Mouse (Mus musculus) lung, postnatal 4 days (tissue): ENCODE data around the gene Abcf1.
"Not testable (repeated sequence)": the region's sequence is repeated elsewhere in the genome, so short reads cannot be mapped to it uniquely, and the experiment has no call there.

ENCODE experiments used
- DNase-seq, 2 experiments: peaks; one replicate each; pipeline ENCODE4 v3.0.0; 2021

Gene Abcf1

DNA sequence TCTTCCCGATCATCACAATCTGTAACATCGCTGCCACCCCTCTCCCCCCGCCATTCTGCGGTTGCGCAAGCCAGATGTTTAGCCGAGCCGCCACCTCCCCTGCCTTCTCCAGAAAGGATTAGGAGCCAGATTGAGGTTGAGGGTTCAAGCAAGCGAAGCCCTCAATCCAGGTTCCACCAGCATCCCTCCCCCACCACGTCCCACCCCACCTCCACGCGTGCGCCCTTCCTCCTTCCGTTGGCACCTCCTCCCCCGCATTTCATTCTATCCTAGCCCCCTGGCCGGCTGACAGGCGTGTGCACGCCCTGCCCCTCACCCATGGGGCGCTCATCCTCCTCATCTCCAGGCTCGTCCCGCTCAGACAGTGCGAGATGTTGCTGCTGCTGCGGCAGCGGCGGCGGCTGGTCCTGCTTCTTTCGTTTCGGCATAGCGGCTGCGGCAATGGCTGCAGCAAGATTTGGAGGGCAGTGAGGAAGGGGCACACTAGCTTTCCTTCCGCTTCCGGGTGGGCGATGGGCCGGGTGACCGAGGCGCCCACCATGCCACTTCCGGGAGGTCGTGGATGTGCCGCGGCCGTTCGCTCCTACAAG lies 9.3 kb upstream of the Abcf1 start:
- DNase-seq = peak in 1 of 2 experiments; percentile 92

DNA sequence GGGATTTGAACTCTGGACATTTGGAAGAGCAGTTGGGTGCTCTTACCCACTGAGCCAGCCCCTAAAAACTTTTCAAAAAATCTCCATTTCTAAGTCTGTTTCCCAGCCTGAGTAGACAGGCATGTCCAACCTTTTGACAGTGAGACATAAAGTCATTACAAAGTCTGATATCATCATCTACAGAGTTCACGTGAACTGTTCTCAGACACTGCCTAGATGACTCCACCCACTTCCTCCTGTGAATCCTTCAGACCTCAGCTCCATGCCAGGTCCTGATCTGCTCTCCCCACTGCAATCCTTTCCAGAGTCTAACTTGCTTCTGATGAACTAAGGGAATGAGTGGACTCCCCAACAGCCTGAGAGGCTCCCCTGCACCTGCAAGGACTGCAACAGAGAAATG lies 2.6 kb upstream of the Abcf1 start:
- peak in 1 of 2 experiments; percentile 5 for DNase-seq

- no peak for DNase-seq
These were observed 1.9 kb downstream of the Abcf1 start for GRCm38 (mm10) chr17:35967621-35968020.

DNA sequence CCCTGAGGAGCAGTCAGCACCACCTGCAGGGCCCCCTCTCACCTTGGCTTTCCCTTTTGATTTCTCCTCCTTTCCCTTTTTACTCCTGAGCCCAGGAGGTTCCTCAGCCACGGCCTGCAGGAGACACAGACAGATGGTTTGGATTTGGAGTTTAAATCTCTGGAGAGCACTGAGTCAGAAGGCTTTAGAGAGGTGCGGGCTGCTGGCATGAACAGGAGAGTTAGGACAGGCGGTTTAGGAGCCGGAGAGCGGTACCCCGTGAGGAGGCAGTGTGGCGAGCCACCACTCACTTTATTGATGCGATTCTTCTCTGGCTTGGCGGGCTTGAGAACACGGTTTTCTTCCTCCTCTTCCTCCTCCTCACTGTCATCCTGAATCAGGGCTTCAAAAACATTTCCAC lies 6.3 kb downstream of the Abcf1 start:
- peak in 1 of 2 experiments; percentile 15 for DNase-seq

GRCm38 (mm10) chr17:35958533-35959223 lies 10.9 kb downstream of the Abcf1 start:
- DNase-seq = no peak

- DNase-seq = no peak
These were observed 14.9 kb downstream of the Abcf1 start for GRCm38 (mm10) chr17:35954665-35955064.

DNA sequence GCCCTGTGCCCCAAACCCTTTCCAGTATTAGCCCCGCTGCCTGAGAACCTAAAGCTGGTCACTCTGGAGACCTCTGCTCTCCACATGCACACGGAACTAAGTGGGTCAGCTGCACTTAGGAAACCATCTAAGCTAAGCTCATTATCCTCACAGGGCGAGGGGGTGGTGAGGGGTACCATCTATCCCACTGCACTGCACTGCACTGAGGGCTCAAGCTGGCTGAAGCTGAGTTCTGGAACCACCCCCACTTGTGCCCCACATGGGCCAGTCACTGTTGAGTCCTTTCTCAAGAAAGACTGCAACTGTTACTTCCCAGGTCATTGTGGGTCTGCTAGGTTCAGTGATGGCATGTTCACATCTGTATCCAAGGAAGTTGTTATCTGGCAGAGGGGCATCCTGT lies 17.0 kb downstream of the Abcf1 start:
- not testable (repeated sequence) for DNase-seq

DNA sequence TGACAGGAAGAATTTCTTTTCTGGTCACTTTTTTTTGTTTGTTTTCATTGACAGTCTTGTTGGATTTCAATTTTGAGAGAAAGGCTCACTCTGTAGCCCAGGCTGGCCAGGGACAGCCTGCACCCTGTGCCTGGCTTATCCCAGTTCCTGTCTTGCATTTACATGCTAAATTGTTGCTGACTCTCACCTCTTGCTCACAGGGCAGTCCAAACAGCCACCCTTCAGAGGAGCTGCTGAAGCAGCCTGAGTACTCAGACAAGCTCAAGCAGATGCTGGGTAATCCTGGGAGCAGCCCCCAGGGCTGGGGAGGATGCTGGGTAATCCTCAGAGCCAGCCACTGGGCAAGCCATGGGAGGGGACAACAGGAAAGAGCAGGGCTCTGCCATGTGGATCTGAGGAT lies 18.6 kb downstream of the Abcf1 start:
- not testable (repeated sequence) for DNase-seq

DNA sequence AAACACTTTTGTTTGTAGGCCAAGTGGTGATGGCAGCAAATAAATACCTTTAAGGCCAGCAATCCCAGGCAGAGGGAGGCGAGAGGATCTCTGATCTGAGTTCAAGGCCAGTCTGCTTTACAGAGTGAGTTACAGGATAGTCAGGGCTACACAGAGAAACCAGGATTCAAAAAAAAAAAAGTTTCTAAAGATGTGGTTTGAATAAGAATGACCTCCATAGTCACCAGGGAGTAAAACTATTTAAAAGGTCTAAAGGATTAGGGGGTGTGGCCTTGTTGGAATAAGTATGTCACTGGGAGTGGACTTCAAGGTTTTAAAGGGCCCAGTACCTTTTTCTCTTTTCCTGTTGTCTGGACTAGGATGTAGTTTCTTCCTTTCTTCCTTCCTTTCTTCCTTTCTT lies 29.6 kb downstream of the Abcf1 start:
- DNase-seq = no peak

DNA sequence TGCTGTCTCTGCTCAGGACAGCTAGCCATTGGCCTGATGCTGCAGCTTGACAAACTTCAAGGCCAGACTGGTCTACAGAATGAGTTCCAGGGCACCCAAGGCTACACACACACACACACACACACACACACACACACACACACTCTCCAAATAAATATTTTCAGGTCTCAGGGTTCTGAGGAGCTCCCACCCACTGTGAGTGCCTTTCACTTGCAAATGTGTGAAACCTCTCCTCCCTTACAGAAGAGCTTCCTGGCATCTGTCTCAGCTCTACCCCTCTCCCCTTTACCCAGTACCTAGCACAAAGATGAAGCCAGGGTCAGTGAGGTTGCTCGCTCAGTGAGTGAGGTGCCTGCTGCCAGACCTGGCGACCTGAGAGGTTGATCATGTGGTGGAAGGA lies 30.5 kb downstream of the Abcf1 start:
- DNase-seq = no peak

DNA sequence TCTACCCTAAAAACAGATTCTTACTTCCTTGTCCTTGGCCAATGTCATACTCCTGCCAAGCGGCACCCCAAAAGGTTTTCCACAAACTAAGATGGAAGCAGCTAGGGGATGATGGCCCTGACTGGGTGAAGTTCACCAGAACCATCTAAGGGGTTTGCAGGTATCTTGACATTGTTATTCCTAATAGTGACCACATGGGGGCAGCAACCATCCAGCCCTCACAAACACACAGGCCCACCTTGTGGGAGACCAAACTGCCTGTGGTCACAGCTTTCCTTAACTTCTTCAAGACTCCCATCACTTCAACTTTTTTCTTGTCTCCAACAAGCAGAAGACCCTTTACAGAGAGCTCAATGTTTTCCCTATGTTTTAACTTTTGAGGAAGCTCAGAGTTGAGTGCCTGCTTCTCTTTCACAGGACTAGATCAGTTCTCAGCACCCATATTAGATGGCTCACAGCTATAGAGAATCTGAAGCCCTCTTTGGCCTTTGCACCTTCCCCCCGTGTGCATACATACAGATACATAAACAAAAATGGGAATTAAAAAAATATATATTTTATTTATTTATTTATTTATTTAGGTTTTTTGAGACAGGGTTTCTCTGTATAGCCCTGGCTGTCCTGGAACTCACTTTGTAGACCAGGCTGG lies 31.7 kb downstream of the Abcf1 start:
- DNase-seq = peak in 1 of 2 experiments; percentile 51

- not testable (repeated sequence) for DNase-seq
These were observed 33.8 kb downstream of the Abcf1 start for GRCm38 (mm10) chr17:35935763-35936162.

DNA sequence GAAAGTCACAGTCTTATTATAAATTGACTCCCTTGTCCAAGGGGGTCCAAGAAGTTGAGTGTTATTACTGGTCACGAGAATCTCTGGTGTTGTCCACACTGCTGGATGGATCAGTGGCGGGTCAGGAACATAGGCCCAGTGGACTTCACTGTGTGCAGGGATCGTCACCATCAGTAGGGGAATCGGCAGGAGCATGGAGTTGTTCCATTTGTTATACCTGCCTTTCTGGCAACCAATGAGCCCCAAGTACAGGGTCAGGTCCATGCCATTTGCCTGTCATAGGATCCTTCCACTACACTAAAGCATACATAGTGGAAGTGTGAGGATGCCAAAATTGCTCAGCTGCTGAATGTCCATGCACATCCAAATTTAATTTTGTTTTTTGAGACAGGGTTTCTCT lies 37.0 kb downstream of the Abcf1 start:
- DNase-seq = no peak

- DNase-seq = no peak
These were observed 38.9 kb downstream of the Abcf1 start for GRCm38 (mm10) chr17:35930627-35931026.

- no peak for DNase-seq
These were observed 40.0 kb downstream of the Abcf1 start for GRCm38 (mm10) chr17:35929534-35929933.

GRCm38 (mm10) chr17:35927471-35927870 lies 42.1 kb downstream of the Abcf1 start:
- no peak for DNase-seq

DNA sequence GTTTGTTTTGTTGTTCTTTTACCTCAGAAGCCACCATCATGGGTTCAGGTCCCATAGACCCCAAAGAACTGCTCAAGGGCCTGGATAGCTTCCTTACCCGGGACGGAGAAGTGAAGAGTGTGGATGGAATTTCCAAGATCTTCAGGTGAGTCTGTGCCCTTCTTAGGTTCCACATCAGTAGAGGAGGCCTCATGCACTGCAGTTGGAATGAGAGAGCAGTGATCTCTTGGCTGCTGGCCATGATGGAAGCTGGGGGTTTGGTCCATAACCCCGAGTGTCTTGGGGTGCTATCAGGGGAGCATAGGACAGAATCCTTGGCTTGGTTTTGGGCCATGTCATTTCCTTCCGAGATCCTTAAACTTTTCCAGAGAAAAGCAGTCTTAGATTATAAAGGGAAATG lies 46.3 kb downstream of the Abcf1 start:
- no peak for DNase-seq

DNA sequence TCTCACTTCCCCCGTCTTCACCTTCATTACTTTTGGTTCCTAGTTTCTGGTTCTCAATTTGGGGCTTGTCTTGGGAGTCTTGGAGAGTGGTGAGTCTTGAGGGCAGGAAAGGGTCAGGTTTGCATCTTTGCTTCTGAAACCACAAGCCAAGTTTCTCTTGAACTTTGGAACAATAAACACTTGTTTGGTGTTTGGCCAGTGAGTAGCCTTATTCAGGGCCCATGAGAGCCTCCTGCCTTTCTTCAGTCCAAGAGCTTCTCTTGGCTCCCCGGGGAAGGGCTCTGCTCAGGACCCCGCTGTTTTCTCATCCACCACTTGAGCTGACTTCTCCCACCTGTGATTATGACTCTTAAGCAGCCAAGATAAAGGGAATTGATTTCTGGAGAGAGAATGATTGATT lies 47.0 kb downstream of the Abcf1 start:
- DNase-seq = no peak

DNA sequence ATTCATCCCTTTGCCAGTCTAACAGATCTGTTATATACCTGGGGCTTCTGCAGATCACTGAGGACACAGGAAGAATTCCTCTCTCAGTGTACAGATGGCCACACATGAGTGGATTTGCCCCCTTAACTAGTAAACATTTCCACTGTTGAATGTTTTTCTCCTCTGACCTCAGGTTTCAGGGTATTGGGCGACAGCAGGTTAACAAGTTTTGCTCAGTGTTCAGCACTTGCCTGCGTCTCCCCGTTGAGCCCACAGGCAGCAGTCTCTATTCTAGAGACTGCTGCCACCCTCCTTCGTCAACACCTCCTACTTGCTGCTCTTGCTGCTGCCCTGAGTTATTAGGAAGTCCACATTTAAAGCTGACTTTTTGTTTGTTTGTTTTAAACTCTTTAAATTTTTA lies 47.9 kb downstream of the Abcf1 start:
- DNase-seq = no peak

GRCm38 (mm10) chr17:35920862-35921562 lies 48.5 kb downstream of the Abcf1 start:
- peak in 1 of 2 experiments; percentile 69 for DNase-seq

GRCm38 (mm10) chr17:35920384-35920783 lies 49.2 kb downstream of the Abcf1 start:
- DNase-seq = no peak

DNA sequence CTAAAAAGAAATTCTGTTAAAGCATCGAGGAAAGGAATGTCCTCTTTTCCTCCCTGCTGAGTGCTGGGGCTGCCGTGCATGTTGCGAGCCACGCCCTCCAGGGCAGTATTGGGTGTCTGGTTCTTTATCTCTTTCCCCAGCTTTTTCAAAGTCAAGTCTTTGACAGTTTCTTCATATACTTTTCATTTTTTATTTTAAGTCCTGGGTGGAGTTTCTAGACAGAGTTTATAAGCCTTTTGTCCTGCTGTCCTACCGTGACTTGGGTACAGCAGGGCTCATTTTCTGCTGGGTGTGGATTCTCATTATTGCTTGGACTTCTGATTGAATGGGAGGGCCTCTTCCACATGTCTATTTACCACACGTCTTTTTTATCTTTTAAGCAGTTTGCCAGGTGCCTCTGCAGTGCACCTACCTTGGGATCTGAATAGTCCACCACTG lies 49.7 kb downstream of the Abcf1 start:
- no peak for DNase-seq

- DNase-seq = peak; percentile 96 to 97
These were observed 50.4 kb downstream of the Abcf1 start for GRCm38 (mm10) chr17:35919060-35919715.
